Mouse (Mus musculus) forebrain, embryonic 11.5 days (tissue): Measurements from ENCODE around the gene Hoxb2. TPM values are rescaled to one million over a fixed set of nuclear protein-coding genes. Genes with fewer than 3 reads are reported as not detected.

Experiments
- ATAC-seq: fragments of 200-750 bp; cut with Nextera tagmentation; replicated peaks from 2 replicates; pipeline ENCODE4 v1.8.0; 2017; ENCODE audit warnings: moderate TSS enrichment; ENCODE audit not compliant: low FRiP score
- DNase-seq: peaks from one replicate; pipeline ENCODE4 v3.0.0-alpha.2; 2017; ENCODE audit warnings: low spot score
- H3K27ac ChIP-seq: fragments of 300-500 bp; sonication (generic); 2 replicates; pipeline ENCODE4 v1.5.1; 2014; ENCODE audit warnings: low read depth, low read length
- H3K27me3 ChIP-seq: fragments of 300-500 bp; sonication (generic); 2 replicates; pipeline ENCODE4 v1.6.1; 2014; ENCODE audit warnings: mild to moderate bottlenecking, low read length, mixed read lengths; ENCODE audit not compliant: control insufficient read depth, insufficient read depth
- H3K36me3 ChIP-seq: fragments of 300-500 bp; sonication (generic); 2 replicates; pipeline ENCODE4 v1.6.1; 2014; ENCODE audit warnings: mild to moderate bottlenecking, low read length, moderate library complexity, mixed read lengths; ENCODE audit not compliant: control insufficient read depth, insufficient read depth
- H3K4me1 ChIP-seq: fragments of 300-500 bp; sonication (generic); replicated peaks from 2 replicates; pipeline ENCODE4 v1.6.1; 2014; ENCODE audit warnings: low read length, mixed read lengths; ENCODE audit not compliant: control insufficient read depth, insufficient read depth
- H3K4me2 ChIP-seq: fragments of 300-500 bp; sonication (generic); 2 replicates; pipeline ENCODE4 v1.6.1; 2014; ENCODE audit warnings: low read depth, mild to moderate bottlenecking, low read length, moderate library complexity, mixed read lengths; ENCODE audit not compliant: severe bottlenecking
- H3K4me3 ChIP-seq: fragments of 300-500 bp; sonication (generic); 2 replicates; pipeline ENCODE4 v1.5.1; 2014; ENCODE audit warnings: low read depth, low read length
- H3K9ac ChIP-seq: fragments of 300-500 bp; sonication (generic); 2 replicates; pipeline ENCODE4 v1.6.1; 2014; ENCODE audit warnings: low read length
- H3K9me3 ChIP-seq: fragments of 300-500 bp; sonication (generic); 2 replicates; pipeline ENCODE4 v1.6.1; 2016; ENCODE audit warnings: low read length, mixed read lengths; ENCODE audit not compliant: control insufficient read depth
- WGBS: fragments of 180-500 bp; shearing (Covaris S2); extraction: QIAGEN DNeasy Blood & Tissue Kit; methylation state at CpG from one replicate; pipeline ENCODE4 v1.1.7; 2014; 5-methylcytosine and 5-hydroxymethylcytosine counted together
- polyA plus RNA-seq: library from polyadenylated mRNA; unstranded; fragments of >200 nt; fragmentation: Nextera tagmentation; extraction: Ambion mirVana; gene quantifications from 2 replicates; pipeline ENCODE4 v1.2.1, GENCODE M21; 2014

Gene Hoxb2
- polyA plus RNA-seq, 1 experiment from 2014 or later: not detected

GRCm38 (mm10) chr11:96319910-96320309 lies 30.4 kb upstream of the Hoxb2 start:
- Histone ChIP-seq H3K4me2 (no peak overlapping the region), H3K9ac (no peak overlapping the region), H3K4me3 (no peak overlapping the region)

DNA sequence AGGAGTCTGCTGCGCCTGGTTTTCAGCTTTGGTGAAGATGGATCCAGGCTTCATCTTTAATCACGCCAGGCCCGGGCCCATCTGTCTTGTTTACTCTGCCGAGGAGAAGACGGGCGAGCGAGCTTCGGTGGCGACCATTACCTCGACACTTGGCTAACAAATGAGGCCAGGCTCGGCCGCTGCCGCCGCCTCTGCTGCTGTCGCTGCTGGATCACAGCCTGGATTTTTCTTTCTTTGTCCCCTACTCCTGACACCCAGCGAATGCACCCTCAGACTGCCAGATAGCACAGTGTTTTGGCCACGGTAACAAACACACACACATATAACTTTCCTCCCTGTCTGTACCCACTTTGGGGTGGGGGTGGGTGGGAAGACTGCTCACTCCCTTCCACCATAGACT lies 29.6 kb upstream of the Hoxb2 start:
- Histone ChIP-seq H3K9me3 (no peaks in the 10 kb centered on the region), H3K4me1 (peaks cover 5% of the 10 kb centered on the region), H3K4me3 (no peak overlapping the region), H3K27ac (no peak overlapping the region), H3K36me3 (no peaks in the 10 kb centered on the region), H3K4me2 (no peak overlapping the region), H3K9ac (no peak overlapping the region), H3K27me3 (peaks cover 98% of the 10 kb centered on the region)
- under 1% methylated on average over 17 of the region's 17 CpGs for WGBS
- ATAC-seq (no peak), DNase-seq (no peak)

More at GRCm38 (mm10) chr11:96319910-96320309, 30.4 kb upstream of the Hoxb2 start:
- Histone ChIP-seq H3K36me3 (no peaks in the 10 kb centered on the region), H3K27ac (no peak overlapping the region), H3K4me1 (peaks cover 5% of the 10 kb centered on the region), H3K9me3 (no peaks in the 10 kb centered on the region), H3K27me3 (peaks cover 98% of the 10 kb centered on the region)
- DNase-seq: no peak
- ATAC-seq: no peak
- WGBS: under 1% methylated on average over 29 of the region's 29 CpGs

DNA sequence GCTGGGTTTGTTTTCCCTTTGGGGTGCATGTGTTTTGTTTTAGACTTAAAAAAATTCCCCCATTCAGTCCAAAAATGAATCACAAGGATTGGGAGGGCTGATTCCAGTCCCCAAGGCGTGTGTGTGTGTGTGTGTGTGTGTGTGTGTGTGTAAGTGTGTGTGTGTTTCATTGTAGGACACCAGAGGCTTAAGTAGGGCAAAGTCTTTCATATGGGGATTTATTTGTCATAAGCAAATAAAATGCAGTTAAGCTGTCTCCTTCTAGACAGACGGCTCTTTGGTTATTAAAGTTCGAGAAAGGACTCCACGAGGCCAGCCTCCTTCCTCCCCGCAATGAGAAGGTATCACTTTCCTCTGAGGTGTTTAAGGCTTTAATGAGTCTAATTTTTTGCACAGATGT lies 28.5 kb upstream of the Hoxb2 start:
- H3K4me2 ChIP-seq: no peak overlapping the region

DNA sequence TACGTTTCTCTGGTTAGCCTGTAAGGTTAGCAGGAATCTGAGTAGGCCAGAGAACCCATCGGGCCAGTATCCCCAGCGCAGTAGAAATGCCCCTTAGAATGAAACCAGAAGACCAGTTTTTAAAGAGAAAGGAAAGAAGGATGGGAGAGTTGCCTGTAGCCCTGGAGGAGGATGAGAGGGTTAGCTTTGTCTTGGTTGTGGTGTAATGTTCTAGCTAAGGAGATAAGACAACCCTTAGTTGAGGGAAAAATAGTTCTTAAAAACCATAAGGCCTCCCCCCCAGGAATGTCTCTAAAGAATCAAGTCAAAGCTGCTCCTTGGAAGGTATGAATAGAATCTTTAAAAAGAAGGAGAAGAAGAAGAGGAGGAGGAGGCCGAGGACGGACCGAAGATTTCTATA lies 27.6 kb upstream of the Hoxb2 start:
- no peak for DNase-seq
- no peak overlapping the region for H3K27ac ChIP-seq
- H3K4me2 ChIP-seq: no peak overlapping the region
- 5% methylated on average over 6 of the region's 6 CpGs for WGBS
- no peak for ATAC-seq
- H3K4me1 ChIP-seq: peaks cover 5% of the 10 kb centered on the region
- no peak overlapping the region for H3K4me3 ChIP-seq
- H3K27me3 ChIP-seq: peaks cover 98% of the 10 kb centered on the region
- H3K9ac ChIP-seq: no peak overlapping the region
- no peaks in the 10 kb centered on the region for H3K9me3 ChIP-seq
- H3K36me3 ChIP-seq: no peaks in the 10 kb centered on the region

More for the DNA sequence above, 28.5 kb upstream of the Hoxb2 start:
- peaks cover 98% of the 10 kb centered on the region for H3K27me3 ChIP-seq
- no peaks in the 10 kb centered on the region for H3K36me3 ChIP-seq
- ATAC-seq (no peak), DNase-seq (no peak)
- WGBS: 11% methylated on average over 5 of the region's 5 CpGs
- H3K9ac ChIP-seq: no peak overlapping the region
- no peaks in the 10 kb centered on the region for H3K9me3 ChIP-seq
- H3K27ac ChIP-seq: no peak overlapping the region
- H3K4me3 ChIP-seq: no peak overlapping the region
- H3K4me1 ChIP-seq: peaks cover 5% of the 10 kb centered on the region

DNA sequence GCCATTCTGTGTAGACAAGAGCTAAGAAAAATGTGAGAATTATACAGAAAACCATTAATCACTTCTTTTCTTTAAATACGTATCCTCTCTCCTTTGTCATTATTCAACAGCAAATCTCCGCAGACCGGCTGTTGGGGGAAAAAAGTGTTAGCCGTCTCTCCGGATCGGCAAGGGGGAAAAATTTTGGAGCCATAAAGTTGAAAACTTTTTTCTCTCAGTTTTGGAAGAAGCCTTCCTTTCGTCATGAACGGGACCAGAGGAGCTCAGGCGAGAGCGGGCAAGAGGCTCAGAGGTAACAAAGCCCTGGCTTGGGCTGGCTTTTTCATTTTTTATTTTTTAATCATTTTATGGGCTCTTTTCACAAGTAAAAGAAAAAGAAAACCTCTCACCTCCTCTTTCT lies 27.2 kb upstream of the Hoxb2 start, which contains the start of gene Hoxb3:
Gene Hoxb3 (plus strand): TSS at position 173 of the 400 bp plus-strand sequence.
- no peak within 1 kb of the TSS for H3K4me3 ChIP-seq
- H3K36me3 ChIP-seq: no peaks in the 10 kb centered on the region
- no peak within 1 kb of the TSS for H3K27ac ChIP-seq
- DNase-seq (no peak), ATAC-seq (no peak)
- no peak within 1 kb of the TSS for H3K4me2 ChIP-seq
- no peaks in the 10 kb centered on the region for H3K9me3 ChIP-seq
- peaks cover 98% of the 10 kb centered on the region for H3K27me3 ChIP-seq
- no peak within 1 kb of the TSS for H3K9ac ChIP-seq
- 1% methylated on average over 10 of the region's 10 CpGs for WGBS
- H3K4me1 ChIP-seq: peaks cover 5% of the 10 kb centered on the region

- H3K4me3 ChIP-seq: no peak overlapping the region
Observed at GRCm38 (mm10) chr11:96324125-96324524, 26.2 kb upstream of the Hoxb2 start.

DNA sequence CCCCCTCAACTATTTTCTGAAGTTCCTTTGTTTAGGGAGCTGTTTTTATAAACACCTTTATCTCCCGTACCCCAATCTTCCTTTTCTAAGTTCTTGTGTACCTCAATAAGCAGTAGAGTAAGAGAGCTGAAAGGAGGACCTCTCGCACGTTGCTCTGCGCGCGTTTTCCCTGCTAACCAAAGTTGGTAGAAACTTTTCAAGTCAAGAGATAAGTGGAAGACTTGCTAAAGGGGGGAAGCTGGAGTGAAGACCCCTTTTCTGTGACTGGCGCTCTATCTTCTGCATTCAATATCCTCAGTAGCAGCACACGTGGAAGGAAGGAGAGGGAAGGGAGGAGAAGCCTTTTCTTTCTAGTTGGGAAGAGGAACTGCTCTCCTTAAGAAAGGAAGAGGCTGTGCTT lies 25.4 kb upstream of the Hoxb2 start:
- DNase-seq (no peak), ATAC-seq (no peak)
- Histone ChIP-seq H3K27ac (no peak overlapping the region), H3K9me3 (no peaks in the 10 kb centered on the region), H3K27me3 (peaks cover 98% of the 10 kb centered on the region), H3K4me2 (no peak overlapping the region), H3K9ac (no peak overlapping the region), H3K4me3 (no peak overlapping the region), H3K4me1 (no peaks in the 10 kb centered on the region), H3K36me3 (no peaks in the 10 kb centered on the region)
- 1% methylated on average over 8 of the region's 8 CpGs for WGBS

More at GRCm38 (mm10) chr11:96324125-96324524, 26.2 kb upstream of the Hoxb2 start:
- no peaks in the 10 kb centered on the region for H3K36me3 ChIP-seq
- no peak overlapping the region for H3K4me2 ChIP-seq
- ATAC-seq (no peak), DNase-seq (no peak)
- H3K9me3 ChIP-seq: no peaks in the 10 kb centered on the region
- H3K4me1 ChIP-seq: no peaks in the 10 kb centered on the region
- no peak overlapping the region for H3K27ac ChIP-seq
- peaks cover 98% of the 10 kb centered on the region for H3K27me3 ChIP-seq
- 0% methylated on average over 5 of the region's 5 CpGs for WGBS
- H3K9ac ChIP-seq: no peak overlapping the region

DNA sequence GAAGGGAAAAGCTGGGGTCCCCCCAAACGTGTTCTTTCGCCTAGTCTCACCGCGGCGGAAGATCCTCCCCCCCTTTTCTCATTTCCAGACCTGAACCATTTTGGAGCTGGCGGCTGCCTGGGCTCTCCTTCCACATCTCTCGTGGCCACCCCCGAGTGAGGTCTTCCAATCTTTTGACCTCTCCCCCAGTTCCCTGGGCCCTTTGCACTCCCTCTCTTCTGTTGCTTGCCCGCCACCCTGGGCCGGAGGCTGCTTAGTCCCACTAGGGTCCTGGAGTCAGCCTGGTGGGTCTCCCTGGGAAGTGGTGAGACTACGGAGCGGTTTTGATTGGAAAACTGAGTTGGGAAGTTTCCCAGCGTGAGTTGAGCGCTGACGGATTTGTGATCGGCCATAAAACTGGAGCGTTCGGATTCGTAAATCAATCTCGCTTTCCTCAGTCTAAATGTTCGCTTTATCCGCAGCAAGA lies 24.5 kb upstream of the Hoxb2 start:
- H3K9me3 ChIP-seq: no peaks in the 10 kb centered on the region
- no peak overlapping the region for H3K4me2 ChIP-seq
- DNase-seq (no peak), ATAC-seq (no peak)
- no peak overlapping the region for H3K4me3 ChIP-seq
- H3K4me1 ChIP-seq: no peaks in the 10 kb centered on the region
- peaks cover 98% of the 10 kb centered on the region for H3K27me3 ChIP-seq
- no peaks in the 10 kb centered on the region for H3K36me3 ChIP-seq
- 1% methylated on average over 22 of the region's 22 CpGs for WGBS
- H3K27ac ChIP-seq: no peak overlapping the region
- H3K9ac ChIP-seq: no peak overlapping the region

DNA sequence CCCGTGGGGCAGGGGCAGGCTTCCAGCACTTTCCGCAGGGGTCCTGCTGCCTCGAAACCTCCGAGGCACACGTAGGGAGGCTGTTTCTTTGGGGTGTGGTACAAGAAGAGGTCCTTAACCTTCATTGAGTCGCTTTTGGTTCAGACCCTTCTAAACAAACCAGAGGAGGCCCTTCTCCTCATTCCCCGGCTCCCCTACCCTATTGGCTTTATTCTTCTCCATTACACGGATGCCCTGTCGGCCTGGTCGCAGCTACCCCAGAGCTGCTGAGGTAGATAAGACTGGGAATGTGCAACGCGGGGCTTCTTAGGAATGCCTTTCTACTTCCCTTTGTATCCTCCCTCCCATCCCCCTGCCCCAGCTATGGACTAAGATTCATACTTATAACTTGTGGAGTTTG lies 23.6 kb upstream of the Hoxb2 start:
- no peak overlapping the region for H3K9ac ChIP-seq
- H3K27ac ChIP-seq: no peak overlapping the region
- H3K4me1 ChIP-seq: no peaks in the 10 kb centered on the region
- peaks cover 99% of the 10 kb centered on the region for H3K27me3 ChIP-seq
- 0% methylated on average over 12 of the region's 12 CpGs for WGBS
- no peaks in the 10 kb centered on the region for H3K9me3 ChIP-seq
- no peaks in the 10 kb centered on the region for H3K36me3 ChIP-seq
- DNase-seq: no peak
- H3K4me3 ChIP-seq: no peak overlapping the region
- no peak for ATAC-seq
- no peak overlapping the region for H3K4me2 ChIP-seq
